Mouse (Mus musculus): ENCODE results near the gene Fgfr2. TPM values are rescaled to one million over a fixed set of nuclear protein-coding genes. Genes with fewer than 3 reads are reported as not detected.
A peak's percentile ranks its signal among the peaks of the same experiment; 100 is the strongest.
"Not testable (repeated sequence)": the region's sequence is repeated elsewhere in the genome, so short reads cannot be mapped to it uniquely, and the experiment has no call there.

Gene Fgfr2
- polyA plus RNA-seq, 1 experiment from 2014 or later, result 123 TPM

DNA sequence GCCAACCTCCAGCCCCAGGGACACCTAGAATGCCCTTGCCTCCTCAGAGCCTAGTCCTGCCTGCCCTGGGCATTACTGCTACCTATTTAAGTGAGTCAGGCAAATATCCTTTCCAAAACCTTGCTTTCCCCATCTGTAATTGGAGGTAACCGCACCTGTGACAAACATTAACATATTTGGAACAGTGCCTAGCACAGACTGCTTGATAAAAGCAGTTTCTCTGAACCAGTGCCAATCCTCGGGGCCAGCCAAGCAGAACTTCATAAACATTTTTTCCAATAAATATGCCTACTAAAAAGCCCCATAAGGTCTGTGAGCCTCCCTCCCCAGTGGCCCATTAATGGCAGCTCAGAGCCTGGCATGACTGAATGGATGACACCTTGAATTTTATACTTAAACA lies 569.1 kb downstream of the Fgfr2 start:
- no peak overlapping the region for H3K4me3 ChIP-seq
- peaks cover 25% of the 10 kb centered on the region for H3K36me3 ChIP-seq
- 45% methylated on average over 2 of the region's 2 CpGs for whole genome bisulfite sequencing
- H3K9me3 ChIP-seq, result no peaks in the 10 kb centered on the region
- ATAC-seq (ENCODE audit: low FRiP score, low read depth), result no peak
- H3K27me3 ChIP-seq, result no peaks in the 10 kb centered on the region
- no peak overlapping the region for H3K27ac ChIP-seq
- no peak overlapping the region for H3K4me2 ChIP-seq (replicated peaks)
- peaks cover 15% of the 10 kb centered on the region; the same call in 1 of the 2 replicates for H3K4me1 ChIP-seq
- no peak overlapping the region for H3K9ac ChIP-seq

DNA sequence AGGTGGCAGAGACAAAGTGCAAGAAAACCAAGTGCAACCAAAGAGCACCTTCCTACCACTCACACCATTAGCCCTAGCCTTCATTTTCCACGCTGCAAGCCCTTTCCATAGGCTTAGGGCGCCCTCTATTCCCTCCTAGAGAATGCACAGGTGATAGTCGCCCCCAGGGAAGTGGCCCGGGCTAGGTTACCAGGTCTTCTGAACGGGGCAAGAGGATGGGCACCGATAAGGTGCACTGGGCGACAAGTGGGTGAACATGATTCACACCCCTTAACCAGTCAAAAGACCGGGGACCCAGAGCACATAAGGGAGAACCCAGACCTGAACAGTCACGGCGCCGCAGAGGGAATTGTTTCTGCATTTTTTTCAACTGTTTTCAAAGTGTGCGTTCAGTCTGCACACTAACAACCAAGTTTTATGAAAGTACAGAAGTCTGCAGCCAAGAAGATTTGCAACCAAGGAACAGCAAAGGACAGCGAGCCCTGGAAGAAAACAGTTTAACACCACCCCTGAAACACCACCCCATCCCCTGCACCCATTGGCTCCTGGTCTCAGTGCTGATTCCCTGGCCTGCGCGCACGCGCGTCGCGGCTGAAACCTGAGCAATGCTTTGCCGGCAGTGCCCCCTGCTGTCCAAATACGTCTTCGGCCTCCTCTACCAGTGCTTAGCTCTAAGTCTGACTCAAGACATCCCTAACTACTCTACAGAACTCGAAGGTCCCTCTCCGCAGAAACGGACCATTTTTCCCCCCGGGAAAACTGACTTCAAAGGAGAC lies 571.6 kb downstream of the Fgfr2 start:
- H3K27me3 ChIP-seq, result no peaks in the 10 kb centered on the region; the same call in 1 of the 2 replicates
- 1% methylated on average over 27 of the region's 27 CpGs for WGBS
- H3K9me3 ChIP-seq, result no peaks in the 10 kb centered on the region
- H3K9ac ChIP-seq, result peak overlapping the region; percentile 70
- H3K4me3 ChIP-seq, result peak overlapping the region; percentile 55
- no peak overlapping the region; the same call in 1 of the 2 replicates for H3K27ac ChIP-seq
- peaks cover 2% of the 10 kb centered on the region; the same call in 1 of the 2 replicates for H3K36me3 ChIP-seq
- peak; percentile 93 for ATAC-seq (ENCODE audit: low FRiP score, low read depth)
- peaks cover 15% of the 10 kb centered on the region; the same call in 1 of the 2 replicates for H3K4me1 ChIP-seq
- H3K4me2 ChIP-seq (replicated peaks), result peak overlapping the region; percentile 88

DNA sequence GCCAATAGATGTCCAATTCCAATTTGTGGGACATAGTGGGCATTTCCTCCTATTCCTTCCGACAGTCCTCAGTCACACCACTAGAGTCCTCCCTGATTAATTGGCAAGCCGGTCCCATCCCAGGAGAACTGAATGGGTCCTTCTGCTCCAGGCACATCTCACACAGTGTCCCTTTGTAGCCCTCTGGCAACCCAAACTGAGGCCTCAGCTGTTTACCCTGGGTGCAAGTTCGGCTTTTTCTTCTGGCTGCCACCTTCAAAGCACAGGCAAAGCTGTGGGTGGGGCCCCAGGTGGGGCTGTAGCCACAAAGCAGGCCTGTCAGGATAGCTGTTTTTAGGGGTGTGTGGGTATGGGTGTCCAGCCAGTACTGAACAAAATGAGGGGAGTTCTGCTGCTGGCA lies 576.0 kb downstream of the Fgfr2 start:
- Histone ChIP-seq H3K27me3 (no peaks in the 10 kb centered on the region; the same call in 1 of the 2 replicates), H3K4me1 (no peaks in the 10 kb centered on the region), H3K4me3 (no peak overlapping the region), H3K4me2 (replicated peaks) (no peak overlapping the region), H3K9ac (no peak overlapping the region), H3K36me3 (no peaks in the 10 kb centered on the region), H3K9me3 (no peaks in the 10 kb centered on the region), H3K27ac (no peak overlapping the region)
- no peak for ATAC-seq (ENCODE audit: low FRiP score, low read depth)
- WGBS, result 72% methylated on average over 3 of the region's 3 CpGs

DNA sequence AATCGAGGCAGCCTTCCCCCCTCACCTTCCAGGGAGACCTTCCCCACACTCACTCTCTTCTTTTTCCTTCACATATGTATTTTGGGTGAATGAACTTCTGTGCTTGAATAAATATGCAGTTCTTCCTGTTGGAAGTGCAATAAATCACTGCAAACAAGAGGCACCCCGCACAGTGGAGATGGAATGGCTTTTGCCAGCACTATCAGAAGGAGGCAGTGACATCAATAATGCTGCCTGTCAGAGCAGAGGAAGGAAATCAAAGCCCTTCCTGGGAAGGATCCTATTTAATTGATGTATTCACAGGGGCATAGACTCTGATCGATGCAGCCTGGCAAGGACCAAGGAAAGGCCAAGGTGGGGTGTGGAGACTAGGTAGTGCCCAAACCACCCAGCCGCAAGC lies 580.7 kb downstream of the Fgfr2 start:
- no peak overlapping the region for H3K9ac ChIP-seq
- H3K4me1 ChIP-seq, result no peaks in the 10 kb centered on the region
- H3K9me3 ChIP-seq, result no peaks in the 10 kb centered on the region
- no peak overlapping the region for H3K27ac ChIP-seq
- no peak overlapping the region for H3K4me3 ChIP-seq
- H3K4me2 ChIP-seq (replicated peaks), result no peak overlapping the region
- no peak for ATAC-seq (ENCODE audit: low FRiP score, low read depth)
- H3K36me3 ChIP-seq, result no peaks in the 10 kb centered on the region
- 60% methylated on average over 4 of the region's 4 CpGs for WGBS
- no peaks in the 10 kb centered on the region; the same call in 1 of the 2 replicates for H3K27me3 ChIP-seq

DNA sequence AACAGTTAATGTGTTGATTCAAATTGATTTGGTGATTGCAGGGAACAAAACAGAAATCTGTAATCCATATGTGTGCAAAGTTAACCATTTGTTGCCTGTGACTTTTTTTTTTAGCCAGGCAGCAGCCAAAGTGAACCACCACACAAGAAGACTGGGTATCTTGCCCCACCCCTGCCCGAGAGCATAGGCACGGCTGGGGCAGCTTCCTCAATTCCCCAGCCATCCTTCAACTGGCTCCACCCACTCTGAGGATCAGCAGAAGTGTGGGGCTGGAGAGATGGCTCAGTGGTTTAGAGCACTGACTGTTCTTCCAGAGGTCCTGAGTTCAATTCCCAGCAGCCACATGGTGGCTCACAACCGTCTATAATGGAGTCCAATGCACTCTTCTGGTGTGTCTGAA lies 581.6 kb downstream of the Fgfr2 start:
- Histone ChIP-seq H3K4me3 (no peak overlapping the region), H3K4me2 (replicated peaks) (no peak overlapping the region), H3K4me1 (no peaks in the 10 kb centered on the region), H3K9me3 (no peaks in the 10 kb centered on the region), H3K27me3 (no peaks in the 10 kb centered on the region), H3K27ac (no peak overlapping the region), H3K9ac (no peak overlapping the region), H3K36me3 (no peaks in the 10 kb centered on the region)
- WGBS, result 58% methylated on average over 3 of the region's 3 CpGs
- ATAC-seq (ENCODE audit: low FRiP score, low read depth), result no peak

DNA sequence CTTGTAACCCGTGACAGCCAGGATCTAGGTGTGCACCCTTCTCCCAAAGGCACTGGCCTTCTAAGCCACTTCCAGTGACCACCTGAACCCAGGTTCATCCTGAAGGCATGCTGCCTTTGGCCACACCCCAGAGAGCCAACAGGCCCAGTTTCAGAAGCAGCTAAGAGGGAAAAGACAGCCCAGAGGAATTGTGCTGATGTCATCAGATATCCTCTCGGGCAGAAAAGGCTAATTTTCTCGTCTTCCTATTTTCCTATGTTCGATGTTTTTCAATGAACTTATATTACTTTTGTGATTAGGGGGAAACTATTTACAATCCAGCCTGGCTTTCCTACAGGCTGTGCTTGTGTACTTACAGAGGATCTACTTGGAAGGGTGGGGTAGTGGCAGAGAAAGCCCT lies 582.6 kb downstream of the Fgfr2 start:
- no peak overlapping the region for H3K27ac ChIP-seq
- 80% methylated on average over 4 of the region's 4 CpGs for WGBS

DNA sequence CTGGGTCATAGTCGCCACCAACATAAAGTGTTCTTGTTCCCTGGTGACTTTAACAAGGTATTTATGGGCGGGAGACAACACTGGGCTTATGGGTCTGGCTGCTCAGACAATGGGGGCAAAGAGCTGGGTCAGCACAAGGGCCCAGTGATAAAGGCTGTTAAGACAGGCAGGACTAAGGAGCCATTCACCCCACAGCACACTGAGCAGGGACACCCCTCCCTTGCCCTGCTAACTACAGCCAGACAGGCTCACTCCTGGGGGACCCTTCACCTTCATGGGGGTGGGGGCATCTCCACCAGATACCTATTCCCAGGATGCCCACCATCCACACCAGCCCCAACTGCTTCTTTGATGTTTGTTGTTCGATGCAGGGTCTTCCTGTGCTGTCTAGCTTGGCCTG lies 593.9 kb downstream of the Fgfr2 start:
- ATAC-seq (ENCODE audit: low FRiP score, low read depth), result no peak
- Histone ChIP-seq H3K9me3 (no peaks in the 10 kb centered on the region), H3K27me3 (0 out of 2 replicates have a peak, but pooled peaks cover 2% of the 10 kb centered on the region), H3K4me3 (no peak overlapping the region), H3K27ac (no peak overlapping the region), H3K4me2 (replicated peaks) (no peak overlapping the region), H3K4me1 (0 out of 2 replicates have a peak, but pooled peaks cover 3% of the 10 kb centered on the region), H3K36me3 (no peaks in the 10 kb centered on the region), H3K9ac (no peak overlapping the region)
- 34% methylated on average over 3 of the region's 3 CpGs for WGBS

More for the DNA sequence above, 582.6 kb downstream of the Fgfr2 start:
- Histone ChIP-seq H3K4me1 (no peaks in the 10 kb centered on the region), H3K4me3 (no peak overlapping the region), H3K27me3 (no peaks in the 10 kb centered on the region), H3K36me3 (no peaks in the 10 kb centered on the region), H3K9me3 (no peaks in the 10 kb centered on the region), H3K9ac (no peak overlapping the region), H3K4me2 (replicated peaks) (no peak overlapping the region)
- no peak for ATAC-seq (ENCODE audit: low FRiP score, low read depth)

DNA sequence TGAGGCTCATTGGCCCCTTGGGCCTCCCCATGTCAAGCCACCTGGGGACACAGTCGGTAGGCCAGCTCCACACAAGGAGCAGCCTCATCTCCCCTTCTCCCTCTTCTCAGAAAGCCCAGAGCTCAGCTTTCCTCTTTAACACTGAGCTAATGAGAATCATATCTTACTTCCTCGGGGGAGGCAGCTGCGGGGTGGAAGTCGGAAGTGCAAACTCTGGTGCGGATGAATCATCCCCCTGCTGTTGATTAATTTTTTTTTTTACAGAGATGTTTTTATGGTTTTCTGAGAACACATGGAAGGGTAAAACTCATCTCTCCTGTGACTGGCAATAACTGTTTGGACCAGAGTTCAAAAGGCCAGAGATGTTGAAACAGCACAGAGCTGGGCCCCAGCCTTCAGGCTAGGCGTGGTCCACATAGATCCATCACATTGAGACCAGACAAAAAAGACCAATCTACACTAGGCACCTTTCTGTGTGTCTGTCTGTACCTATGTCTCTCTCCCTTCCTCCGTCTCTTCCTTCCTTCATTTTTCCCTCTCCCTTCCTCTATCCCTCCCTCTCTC lies 609.6 kb downstream of the Fgfr2 start:
- no peaks in the 10 kb centered on the region for H3K36me3 ChIP-seq
- 73% methylated on average over 7 of the region's 7 CpGs for WGBS
- no peak overlapping the region for H3K4me2 ChIP-seq (replicated peaks)
- H3K9ac ChIP-seq, result no peak overlapping the region
- H3K27me3 ChIP-seq, result peaks cover 8% of the 10 kb centered on the region; the same call in 1 of the 2 replicates
- ATAC-seq (ENCODE audit: low FRiP score, low read depth), result no peak
- no peaks in the 10 kb centered on the region for H3K9me3 ChIP-seq
- no peak overlapping the region for H3K27ac ChIP-seq
- H3K4me3 ChIP-seq, result no peak overlapping the region
- peaks cover 10% of the 10 kb centered on the region for H3K4me1 ChIP-seq

DNA sequence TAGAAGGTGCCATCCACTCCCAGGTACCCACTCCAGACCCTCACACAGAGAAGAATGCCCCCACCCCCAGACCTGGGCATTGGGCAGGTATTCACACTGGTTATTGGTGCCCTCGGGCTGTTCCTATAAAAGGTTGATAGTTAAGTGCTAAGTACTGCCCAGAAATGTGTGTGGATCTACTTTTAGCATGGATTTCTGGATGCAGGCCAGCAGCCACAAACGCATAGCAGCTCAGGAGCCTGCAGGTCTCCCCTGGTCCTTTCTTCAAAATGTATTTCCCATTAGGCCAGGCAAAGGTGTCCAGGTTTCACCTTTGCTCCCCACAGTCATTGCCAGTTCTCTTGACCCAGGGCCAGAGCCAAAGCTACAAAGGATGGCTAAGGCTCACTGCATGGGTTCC lies 614.0 kb downstream of the Fgfr2 start:
- H3K27ac ChIP-seq, result no peak overlapping the region
- WGBS, result 30% methylated on average over 2 of the region's 2 CpGs

DNA sequence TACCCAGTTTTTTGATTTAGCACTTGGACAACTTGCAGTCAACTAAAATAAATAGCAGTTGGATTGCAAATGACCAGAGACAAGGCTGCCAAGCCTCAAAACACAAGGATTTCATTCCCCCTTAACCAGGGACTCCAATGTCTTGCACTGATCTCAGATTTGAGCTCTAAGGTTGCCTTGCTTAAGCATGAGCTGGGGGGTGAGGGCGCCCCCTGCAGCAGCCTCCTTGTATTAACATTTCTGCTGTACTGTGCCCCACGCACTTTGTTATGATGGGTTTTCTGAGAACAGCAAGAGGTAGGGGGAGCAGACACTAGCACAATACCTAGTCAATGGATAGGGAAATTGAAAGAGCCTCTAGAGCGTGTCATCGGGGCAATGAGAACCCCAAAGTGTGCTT lies 615.8 kb downstream of the Fgfr2 start:
- Histone ChIP-seq H3K4me2 (replicated peaks) (no peak overlapping the region), H3K27ac (no peak overlapping the region), H3K9ac (no peak overlapping the region), H3K9me3 (no peaks in the 10 kb centered on the region), H3K36me3 (no peaks in the 10 kb centered on the region), H3K4me1 (peaks cover 25% of the 10 kb centered on the region), H3K27me3 (peaks cover 8% of the 10 kb centered on the region; the same call in 1 of the 2 replicates), H3K4me3 (no peak overlapping the region)
- no peak for ATAC-seq (ENCODE audit: low FRiP score, low read depth)
- 54% methylated on average over 4 of the region's 4 CpGs for WGBS

More for the DNA sequence above, 614.0 kb downstream of the Fgfr2 start:
- Histone ChIP-seq H3K36me3 (no peaks in the 10 kb centered on the region), H3K4me3 (no peak overlapping the region), H3K9ac (no peak overlapping the region), H3K9me3 (no peaks in the 10 kb centered on the region), H3K27me3 (peaks cover 8% of the 10 kb centered on the region; the same call in 1 of the 2 replicates), H3K4me2 (replicated peaks) (no peak overlapping the region), H3K4me1 (peaks cover 22% of the 10 kb centered on the region)
- no peak for ATAC-seq (ENCODE audit: low FRiP score, low read depth)

DNA sequence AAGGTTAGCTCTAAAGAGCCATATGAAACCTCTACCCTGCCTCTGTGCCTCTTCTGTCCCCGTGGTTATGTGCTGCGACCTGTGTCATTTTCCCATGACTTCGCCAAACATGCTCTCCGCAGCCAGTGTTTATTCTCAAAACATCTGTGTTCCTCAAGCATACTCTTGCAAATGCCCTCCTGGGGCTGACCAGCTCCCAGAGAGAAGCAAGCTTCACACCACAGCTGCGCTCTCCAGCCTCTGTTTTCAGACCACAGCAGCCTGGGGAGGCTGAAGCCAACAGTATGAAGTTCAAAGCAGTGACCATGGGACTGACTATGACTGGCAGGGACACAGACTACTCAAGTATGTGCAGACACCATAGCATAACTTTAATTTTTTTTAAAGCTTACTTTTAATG lies 616.9 kb downstream of the Fgfr2 start:
- peaks cover 25% of the 10 kb centered on the region for H3K4me1 ChIP-seq
- no peak overlapping the region for H3K9ac ChIP-seq
- no peak overlapping the region for H3K27ac ChIP-seq
- ATAC-seq (ENCODE audit: low FRiP score, low read depth), result no peak
- 40% methylated on average over 5 of the region's 5 CpGs for WGBS
- no peak overlapping the region for H3K4me2 ChIP-seq (replicated peaks)
- no peaks in the 10 kb centered on the region for H3K9me3 ChIP-seq
- H3K4me3 ChIP-seq, result no peak overlapping the region
- H3K27me3 ChIP-seq, result 0 out of 2 replicates have a peak, but pooled peaks cover under 1% of the 10 kb centered on the region
- H3K36me3 ChIP-seq, result no peaks in the 10 kb centered on the region

DNA sequence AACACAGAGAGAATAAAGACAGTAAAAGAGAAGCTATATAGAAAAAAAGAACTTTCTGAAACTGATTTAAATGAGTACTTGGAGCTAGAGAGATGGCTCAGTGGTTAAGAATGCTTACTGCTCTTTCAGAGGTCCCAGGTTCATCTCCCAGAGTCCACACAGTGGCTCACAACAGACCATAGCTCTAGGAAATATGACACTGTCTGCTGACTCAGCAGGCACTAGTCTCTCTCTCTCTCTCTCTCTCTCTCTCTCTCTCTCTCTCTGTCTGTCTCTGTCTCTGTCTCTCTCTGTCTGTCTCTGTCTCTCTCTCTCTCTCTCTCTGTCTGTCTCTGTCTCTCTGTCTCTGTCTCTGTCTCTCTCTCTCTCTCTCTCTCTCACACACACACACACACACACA lies 620.7 kb downstream of the Fgfr2 start:
- not testable (repeated sequence) for H3K4me3 ChIP-seq; ATAC-seq (ENCODE audit: low FRiP score, low read depth); H3K4me2 ChIP-seq (replicated peaks); H3K27me3 ChIP-seq; H3K27ac ChIP-seq; H3K36me3 ChIP-seq; H3K9ac ChIP-seq; H3K9me3 ChIP-seq
- peaks cover 14% of the 10 kb centered on the region; the same call in 1 of the 2 replicates for H3K4me1 ChIP-seq
